Mouse (Mus musculus): Measurements from ENCODE around the gene Zfp300. TPM values are rescaled to one million over a fixed set of nuclear protein-coding genes. Genes with fewer than 3 reads are reported as not detected.

Gene Zfp300
- total RNA-seq (2023), result 0.98 TPM

GRCm38 (mm10) chrX:21088983-21089866, at the start of gene Zfp300:
TSS of gene Zfp300 (minus strand) at chrX:21089527.

GRCm38 (mm10) chrX:21115520-21115919, 26.2 kb upstream of the Zfp300 start, which contains the start of gene Ssxa1:
TSS of gene Ssxa1 (plus strand) at chrX:21115820.

DNA sequence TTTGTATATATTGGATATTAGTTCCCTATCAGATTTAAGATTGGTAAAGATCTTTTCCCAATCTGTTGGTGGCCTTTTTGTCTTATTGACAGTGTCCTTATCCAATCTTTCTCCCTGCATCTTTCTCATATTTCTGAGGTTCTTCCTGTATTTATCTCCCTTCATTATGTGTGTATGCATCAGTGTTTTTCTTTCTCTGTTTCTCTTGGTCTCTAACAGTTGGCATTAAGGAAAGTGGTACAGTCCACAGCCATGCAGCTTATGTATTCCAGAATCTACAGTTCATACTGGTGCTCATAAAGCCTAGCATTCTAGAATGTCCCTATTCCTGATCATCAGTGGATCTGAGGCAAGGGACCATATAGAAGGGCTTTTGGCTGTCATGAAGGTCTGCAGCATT, 21.2 kb downstream of the Zfp300 start, which contains the start of gene Spaca5:
TSS of gene Spaca5 (plus strand) at position 301 of the 400 bp plus-strand sequence.

GRCm38 (mm10) chrX:21061866-21062543, 27.3 kb downstream of the Zfp300 start, which contains the start of gene Zfp182:
TSS of gene Zfp182 (minus strand) at chrX:21062316.

Other genes with a start within 250 kb of the Zfp300 start
- gene Timp1, start 219.4 kb downstream of the Zfp300 start, total RNA-seq (2023), result 0.61 TPM
- gene Syn1, start 168.5 kb downstream of the Zfp300 start, total RNA-seq (2023), result not detected
- 15.6 TPM for gene Cfp, start 158.0 kb downstream of the Zfp300 start, total RNA-seq (2023)
- 15.2 TPM for gene Elk1, start 138.9 kb downstream of the Zfp300 start, total RNA-seq (2023)
- gene Uxt, start 127.5 kb downstream of the Zfp300 start, total RNA-seq (2023), result 35.2 TPM
- 23.3 TPM for gene Zfp182, start 27.2 kb downstream of the Zfp300 start, total RNA-seq (2023)
- gene Spaca5, start 21.1 kb downstream of the Zfp300 start, total RNA-seq (2023), result not detected
- gene Ssxa1, start 26.3 kb upstream of the Zfp300 start, total RNA-seq (2023), result not detected
- not detected for gene Gm21876, start 86.1 kb upstream of the Zfp300 start, total RNA-seq (2023)